In genomic region chr11:50546456-50547144, GRCm38 (mm10) we compare ENCODE assay signal across 8 mouse cellular contexts. TPM values are rescaled to one million over a fixed set of nuclear protein-coding genes. Genes with fewer than 3 reads are reported as not detected.
DNase-seq lines count a peak whose midpoint lies in the region; ATAC-seq lines count a peak whose summit lies in the region.

No protein-coding gene starts in this region.

- no peak overlapping the region for H3K4me2 ChIP-seq in hindbrain, embryonic 16.5 days (ENCODE audit: low read length)

- no peak overlapping the region for H3K27ac ChIP-seq in hindbrain, embryonic 16.5 days (ENCODE audit: low read depth, low read length)

- H3K27me3 ChIP-seq in hindbrain, embryonic 16.5 days (replicated peaks; ENCODE audit: control insufficient read depth, insufficient read depth, low read length), result no peaks in the 10 kb centered on the region

- H3K4me3 ChIP-seq in hindbrain, embryonic 16.5 days (ENCODE audit: low read length), result no peak overlapping the region

- H3K4me1 ChIP-seq in hindbrain, embryonic 16.5 days (ENCODE audit: control insufficient read depth, insufficient read depth, low read depth, low read length), result no peaks in the 10 kb centered on the region

- H3K9ac ChIP-seq in hindbrain, embryonic 16.5 days (ENCODE audit: low read depth, low read length), result no peak overlapping the region

- DNase-seq in adrenal gland, adult 8-10 months, result peak; percentile 4
- no peak for DNase-seq in adrenal gland, postnatal 4 days (ENCODE audit: low spot score in 2 of 2)
- peak; percentile 63 for DNase-seq in 3T3-L1 (ENCODE audit: low read depth, low spot score)
- DNase-seq in fibroblast of lung, adult 2 months (ENCODE audit: low read depth), result peak; percentile 50
- peak; percentile 10 for DNase-seq in left cerebral cortex, adult 11 months (ENCODE audit: low spot score)
- DNase-seq in retina, postnatal 1 day, result no peak
- no peak for DNase-seq in spleen, postnatal 4 days (ENCODE audit: low spot score in 2 of 2)

- no peaks in the 10 kb centered on the region for H3K36me3 ChIP-seq in hindbrain, embryonic 16.5 days (ENCODE audit: control insufficient read depth, insufficient read depth, low read length)

- no peak for ATAC-seq in hindbrain, embryonic 16.5 days

- no peaks in the 10 kb centered on the region for H3K9me3 ChIP-seq in hindbrain, embryonic 16.5 days (ENCODE audit: control insufficient read depth, low read length)

- WGBS in hindbrain, embryonic 16.5 days, result 75% methylated on average over 11 of the region's 11 CpGs

RNA-seq across cellular contexts. Expression of gene Adamts2, which starts 55.3 kb away (rescaled TPM):
- 1 to 10 TPM; 4.2 to 9.7 (median 5.4) TPM for total RNA-seq in adrenal gland, adult 8-10 months (2022)
- total RNA-seq in adrenal gland, postnatal 4 days (2021), result 10 to 100 TPM; 17.4 to 17.8 TPM
- polyA plus RNA-seq in hindbrain, embryonic 16.5 days (2015; fragmentation: Nextera tagmentation; extraction: Ambion mirVana), result 4.7 and 5.3 TPM in 2 replicates

Comparison
In these comparisons a context has a peak if more than half of its experiments do, and no peak if none do; other contexts are left out.
1. DNase-seq: peak in adrenal gland, adult 8-10 months (single experiment), 3T3-L1 (single experiment), fibroblast of lung, adult 2 months (single experiment) and left cerebral cortex, adult 11 months (single experiment); none in adrenal gland, postnatal 4 days (0 of 2), retina, postnatal 1 day (single experiment) and spleen, postnatal 4 days (0 of 2).